Mouse (Mus musculus): ENCODE measurements around the gene Lgals9.
"Not testable (repeated sequence)": the region's sequence is repeated elsewhere in the genome, so short reads cannot be mapped to it uniquely, and the experiment has no call there.

- TF ChIP-seq CTCF, POLR2A (IDR thresholded peaks at IDR 0.05; ENCODE audit: extremely low read depth, insufficient read depth, low read length): not testable (repeated sequence)
Observed at GRCm38 (mm10) chr11:78989206-78989605, 4.5 kb upstream of the Lgals9 start.
